Mouse (Mus musculus): ENCODE results near the gene Hectd2.

The Hectd2 gene

GRCm38 (mm10) chr19:36554046-36554784 is at the start of gene Hectd2:
TSS of gene Hectd2 (plus strand) at chr19:36554639.
- no peak for DNase-seq (ENCODE audit: low read depth, low spot score)

- no peak for DNase-seq (ENCODE audit: low read depth, low spot score)
Measured at GRCm38 (mm10) chr19:36504716-36505115, 49.7 kb upstream of the Hectd2 start.

DNA sequence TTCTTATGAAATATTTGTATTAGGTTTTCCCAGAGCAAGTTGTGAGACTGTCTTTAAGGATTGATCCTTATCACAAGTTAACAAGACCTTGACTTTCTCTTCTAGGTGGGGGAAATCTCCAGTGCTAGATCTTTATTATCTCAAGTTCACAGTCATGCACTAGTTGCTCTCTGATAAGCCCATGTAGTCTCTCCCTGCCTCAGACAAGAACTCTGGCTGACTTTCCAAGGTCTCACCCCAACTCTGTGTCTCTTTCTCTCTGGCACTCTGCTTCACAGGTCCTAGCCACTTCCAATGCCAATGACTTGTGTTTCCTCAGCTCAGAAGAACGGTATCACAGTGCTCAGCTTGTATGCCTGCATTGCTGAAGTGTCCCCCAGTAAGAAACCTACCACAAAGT is 43.1 kb upstream of the Hectd2 start:
- no peak for DNase-seq (ENCODE audit: low read depth, low spot score)

- no peak for DNase-seq (ENCODE audit: low read depth, low spot score)
Measured at GRCm38 (mm10) chr19:36518461-36518860, 36.0 kb upstream of the Hectd2 start.

GRCm38 (mm10) chr19:36521568-36521967 is 32.9 kb upstream of the Hectd2 start:
- DNase-seq (ENCODE audit: low read depth, low spot score), result no peak

DNA sequence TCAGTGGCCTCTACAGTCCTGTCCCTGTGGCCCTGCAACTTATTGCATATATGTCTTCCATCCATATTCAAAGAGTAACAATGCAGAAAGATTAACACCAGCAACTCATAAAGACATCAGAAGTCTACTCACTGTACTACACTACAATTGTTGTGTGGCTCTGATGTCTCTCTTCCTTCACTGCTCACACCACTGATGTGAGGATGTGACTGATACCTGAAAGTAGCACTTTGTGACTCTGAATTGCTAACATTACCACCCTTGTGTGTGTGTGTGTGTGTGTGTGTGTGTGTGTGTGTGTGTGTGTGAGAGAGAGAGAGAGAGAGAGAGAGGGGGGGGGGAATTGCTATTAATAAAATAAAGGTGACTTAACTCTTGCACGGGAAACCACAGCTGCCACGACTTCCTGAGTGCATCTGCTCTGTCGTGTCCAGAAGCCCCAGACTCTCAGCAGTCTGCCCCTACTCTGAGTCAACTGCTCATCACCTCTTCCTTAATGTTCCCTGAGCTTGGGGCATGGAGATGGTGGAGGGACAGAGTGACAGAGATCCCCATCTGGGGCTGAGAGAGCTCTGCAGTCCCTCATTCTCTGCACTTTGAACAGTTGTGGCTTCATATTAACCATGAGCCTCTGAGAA is 31.8 kb upstream of the Hectd2 start:
- no peak for DNase-seq (ENCODE audit: low read depth, low spot score)

GRCm38 (mm10) chr19:36525071-36525470 is 29.4 kb upstream of the Hectd2 start:
- no peak for DNase-seq (ENCODE audit: low read depth, low spot score)

GRCm38 (mm10) chr19:36533082-36533481 is 21.4 kb upstream of the Hectd2 start:
- DNase-seq (ENCODE audit: low read depth, low spot score), result no peak

DNA sequence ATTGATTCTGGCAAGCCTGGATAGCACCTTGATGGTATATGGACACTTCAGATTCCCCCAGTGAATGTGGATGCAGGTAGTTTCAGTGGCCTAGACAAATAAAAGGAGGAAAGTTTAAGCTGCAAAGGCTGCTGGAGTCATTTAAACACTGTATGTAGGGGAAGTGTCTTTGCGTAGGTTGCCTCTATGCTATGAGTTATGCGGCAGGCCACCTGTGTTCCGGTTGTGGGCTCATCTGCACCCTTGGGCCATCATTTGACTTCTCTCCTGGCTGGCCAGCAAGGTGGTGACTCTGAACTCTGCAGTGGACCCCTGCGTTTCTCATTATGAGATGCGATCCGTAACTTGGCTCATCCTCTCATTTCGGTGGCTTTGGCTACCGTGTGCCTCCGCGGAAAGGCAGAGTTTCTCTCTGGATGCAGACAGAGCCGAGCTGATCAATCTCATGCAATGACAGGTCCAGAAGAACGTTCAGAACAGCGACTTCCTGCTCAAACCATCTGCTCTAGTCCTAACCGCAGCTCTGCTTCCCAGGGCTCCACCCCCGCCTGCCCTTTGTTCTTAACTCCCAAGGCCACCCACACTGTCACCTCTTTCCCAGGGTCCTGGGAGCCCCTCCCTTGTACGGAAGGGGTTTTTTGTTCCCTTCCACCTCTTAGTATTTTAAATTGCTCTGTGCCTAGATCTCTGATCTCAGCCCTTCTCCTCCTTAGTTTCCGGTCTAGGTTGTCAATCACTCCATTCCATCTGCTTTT is 20.3 kb upstream of the Hectd2 start:
- no peak for DNase-seq (ENCODE audit: low read depth, low spot score)

- DNase-seq (ENCODE audit: low read depth, low spot score), result no peak
Measured at GRCm38 (mm10) chr19:36534766-36535140, 19.7 kb upstream of the Hectd2 start.

DNA sequence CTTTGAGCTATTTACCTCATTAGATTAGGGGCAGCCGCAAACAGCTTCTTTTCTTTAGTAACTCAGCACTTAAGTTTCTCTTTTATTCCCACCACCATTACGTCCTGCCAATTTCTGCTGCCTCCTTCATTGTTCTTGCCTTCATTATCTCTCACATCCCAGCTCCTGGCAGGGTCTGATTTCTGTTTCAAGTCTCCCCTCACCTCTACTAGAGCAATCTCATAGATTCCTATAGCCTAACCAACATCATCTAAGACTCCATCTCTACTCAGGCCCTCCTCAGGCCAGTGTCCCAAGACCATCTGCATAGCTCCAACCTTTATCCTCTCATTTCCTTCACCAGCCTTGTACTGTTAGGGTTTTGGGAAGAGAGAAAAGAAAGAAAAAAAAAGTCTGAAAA is 19.3 kb upstream of the Hectd2 start:
- DNase-seq (ENCODE audit: low read depth, low spot score), result no peak

- DNase-seq (ENCODE audit: low read depth, low spot score), result no peak
Measured at GRCm38 (mm10) chr19:36535878-36536277, 18.6 kb upstream of the Hectd2 start.

GRCm38 (mm10) chr19:36536929-36537328 is 17.5 kb upstream of the Hectd2 start:
- no peak for DNase-seq (ENCODE audit: low read depth, low spot score)

- DNase-seq (ENCODE audit: low read depth, low spot score), result peak; percentile 34
Measured at GRCm38 (mm10) chr19:36538528-36538927, 15.9 kb upstream of the Hectd2 start.

GRCm38 (mm10) chr19:36539311-36539710 is 15.1 kb upstream of the Hectd2 start:
- DNase-seq (ENCODE audit: low read depth, low spot score), result no peak

DNA sequence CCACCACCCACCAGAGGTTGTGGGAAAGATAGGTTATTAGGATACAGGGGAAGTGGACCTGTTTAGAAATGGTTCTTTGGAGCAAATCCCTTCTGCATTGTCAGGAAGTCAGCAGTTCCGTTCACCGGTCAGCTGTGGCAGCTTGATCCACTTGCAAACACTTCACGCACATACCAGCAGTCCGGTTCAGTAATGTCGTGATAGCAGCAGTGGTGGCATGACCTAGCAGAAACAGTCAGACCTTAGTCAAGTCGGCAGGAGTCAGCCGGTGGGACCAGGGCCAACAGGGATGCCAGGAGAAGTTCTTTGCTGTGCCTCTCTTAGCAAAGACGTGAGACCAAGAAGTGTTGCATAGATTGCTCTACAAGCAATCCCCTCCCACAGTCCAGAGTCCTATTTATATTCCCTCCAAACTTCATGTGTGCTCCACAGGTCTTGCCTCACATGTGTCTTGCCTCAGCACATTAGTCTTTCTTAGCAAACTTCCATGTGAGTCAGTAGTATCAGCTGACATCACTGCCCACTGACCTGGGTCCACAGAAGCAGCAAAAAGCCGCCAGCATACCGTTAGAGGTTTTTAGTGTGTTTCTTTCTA is 14.3 kb upstream of the Hectd2 start:
- no peak for DNase-seq (ENCODE audit: low read depth, low spot score)

DNA sequence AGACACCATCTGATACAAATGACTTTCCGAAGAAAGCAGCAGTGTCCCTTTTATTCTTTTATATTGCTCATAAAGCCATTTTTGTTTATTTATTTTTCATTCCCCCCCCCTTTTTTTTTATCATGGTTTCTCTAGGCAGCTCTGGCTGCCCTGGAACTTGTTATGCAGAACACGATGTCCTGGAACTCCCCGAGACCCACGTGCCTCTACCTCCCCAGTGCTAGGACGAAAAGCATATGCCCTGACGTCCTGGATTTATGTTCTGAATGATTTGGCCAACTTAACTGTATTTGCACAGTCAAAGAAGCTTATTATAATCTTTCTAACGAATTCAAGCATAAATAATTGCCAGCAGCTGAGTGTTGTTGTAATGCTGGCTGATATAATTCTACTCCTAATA is 13.7 kb upstream of the Hectd2 start:
- no peak for DNase-seq (ENCODE audit: low read depth, low spot score)

DNA sequence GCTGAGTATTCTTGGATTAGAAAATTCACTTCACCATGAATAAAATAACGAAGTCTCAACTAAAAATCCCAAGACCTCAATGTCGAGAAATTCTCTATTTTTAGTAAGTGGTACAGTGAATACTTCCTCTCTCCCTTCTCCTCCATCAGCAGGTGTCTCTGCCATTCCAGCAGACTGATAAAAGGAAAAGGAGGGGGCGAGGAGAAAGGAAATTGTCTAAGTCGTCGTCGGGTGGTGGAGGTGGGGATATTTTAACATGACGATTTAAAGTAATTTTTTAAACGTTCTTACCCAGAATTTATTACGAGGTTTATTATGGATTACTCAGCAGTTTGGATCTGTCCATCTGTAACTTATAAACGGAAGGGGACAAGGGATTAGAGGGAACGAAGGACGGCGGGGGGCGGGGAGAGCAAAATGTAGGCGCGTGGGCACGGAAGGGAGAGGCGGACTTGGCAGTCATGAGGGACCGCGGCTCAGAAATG is 836 bp upstream of the Hectd2 start:
- no peak for DNase-seq (ENCODE audit: low read depth, low spot score)

DNA sequence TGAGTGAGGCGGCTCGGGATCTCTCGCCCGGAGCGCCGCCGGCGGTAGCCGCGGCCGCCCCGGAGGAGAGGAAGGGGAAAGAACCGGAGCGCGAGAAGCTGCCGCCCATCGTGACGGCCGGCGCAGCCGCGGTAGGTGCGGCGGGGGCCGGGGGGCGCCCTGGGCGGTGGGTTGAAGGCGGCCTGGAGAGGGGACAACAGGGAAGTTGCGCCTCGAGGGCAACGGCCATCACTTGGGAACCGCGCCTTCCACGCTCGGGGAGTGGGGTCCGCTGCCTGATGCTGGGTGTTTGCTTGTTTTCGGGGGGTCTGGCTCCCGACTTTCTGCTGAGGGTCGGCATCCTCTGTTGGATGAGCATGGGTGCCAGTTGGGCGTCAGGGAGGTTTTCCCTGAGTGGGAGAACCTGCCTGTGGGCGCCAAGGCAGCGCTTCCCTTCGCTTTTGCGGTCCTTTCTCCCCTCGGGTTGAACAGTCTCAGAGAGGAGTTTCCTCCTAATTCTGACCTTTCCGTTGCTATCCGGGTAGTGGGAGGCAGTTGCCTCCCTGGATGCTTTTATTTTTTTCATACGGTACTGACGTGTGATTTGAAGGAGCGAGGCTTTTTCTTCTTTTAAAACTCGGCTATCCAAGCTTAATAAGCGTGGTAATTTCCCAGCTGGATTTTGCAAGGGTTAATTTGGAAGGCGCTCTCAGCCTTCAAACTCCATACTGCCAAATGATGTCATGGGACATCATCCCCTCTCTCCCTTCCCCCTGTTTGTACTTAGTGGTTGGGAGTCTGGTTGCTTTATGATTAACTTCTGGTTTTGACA is 551 bp downstream of the Hectd2 start:
- no peak for DNase-seq (ENCODE audit: low read depth, low spot score)

GRCm38 (mm10) chr19:36559331-36559730 is 4.9 kb downstream of the Hectd2 start:
- no peak for DNase-seq (ENCODE audit: low read depth, low spot score)

- DNase-seq (ENCODE audit: low read depth, low spot score), result no peak
Measured at GRCm38 (mm10) chr19:36560160-36560559, 5.7 kb downstream of the Hectd2 start.
